Mouse (Mus musculus): Measurements from ENCODE around the gene Rnf8.

Rnf8 gene

GRCm38 (mm10) chr17:29669030-29669429 lies 54.4 kb downstream of the Rnf8 start:
- in situ Hi-C loops (cut with MboI; ENCODE audit: low pct_unique_long_range_greater_than_20kb in 1 of 2, low sequenced_read_pairs in 2 of 2, unreplicated experiment in 1 of 2): no loop called here

GRCm38 (mm10) chr17:29669936-29670335 lies 55.3 kb downstream of the Rnf8 start:
- in situ Hi-C loops (cut with MboI; ENCODE audit: low pct_unique_long_range_greater_than_20kb in 1 of 2, low sequenced_read_pairs in 2 of 2, unreplicated experiment in 1 of 2): no loop called here

GRCm38 (mm10) chr17:29671021-29671420 lies 56.4 kb downstream of the Rnf8 start:
- in situ Hi-C loops (cut with MboI; ENCODE audit: low pct_unique_long_range_greater_than_20kb in 1 of 2, low sequenced_read_pairs in 2 of 2, unreplicated experiment in 1 of 2): no loop called here

- in situ Hi-C loops (cut with MboI; ENCODE audit: low pct_unique_long_range_greater_than_20kb in 1 of 2, low sequenced_read_pairs in 2 of 2, unreplicated experiment in 1 of 2): no loop called here
Observed at GRCm38 (mm10) chr17:29673325-29673724, 58.7 kb downstream of the Rnf8 start.

- in situ Hi-C loops (cut with MboI; ENCODE audit: low pct_unique_long_range_greater_than_20kb in 1 of 2, low sequenced_read_pairs in 2 of 2, unreplicated experiment in 1 of 2): no loop called here
Observed at GRCm38 (mm10) chr17:29678526-29678925, 63.9 kb downstream of the Rnf8 start.

- in situ Hi-C loops (cut with MboI; ENCODE audit: low pct_unique_long_range_greater_than_20kb in 1 of 2, low sequenced_read_pairs in 2 of 2, unreplicated experiment in 1 of 2): no loop called here
Observed at GRCm38 (mm10) chr17:29679038-29679767, 64.6 kb downstream of the Rnf8 start.

GRCm38 (mm10) chr17:29680174-29680573 lies 65.6 kb downstream of the Rnf8 start:
- in situ Hi-C loops (cut with MboI; ENCODE audit: low pct_unique_long_range_greater_than_20kb in 1 of 2, low sequenced_read_pairs in 2 of 2, unreplicated experiment in 1 of 2): no loop called here

GRCm38 (mm10) chr17:29680921-29681320 lies 66.3 kb downstream of the Rnf8 start:
- in situ Hi-C loops (cut with MboI; ENCODE audit: low pct_unique_long_range_greater_than_20kb in 1 of 2, low sequenced_read_pairs in 2 of 2, unreplicated experiment in 1 of 2): no loop called here

GRCm38 (mm10) chr17:29681669-29682068 lies 67.1 kb downstream of the Rnf8 start:
- in situ Hi-C loops (cut with MboI; ENCODE audit: low pct_unique_long_range_greater_than_20kb in 1 of 2, low sequenced_read_pairs in 2 of 2, unreplicated experiment in 1 of 2): no loop called here

- in situ Hi-C loops (cut with MboI; ENCODE audit: low pct_unique_long_range_greater_than_20kb in 1 of 2, low sequenced_read_pairs in 2 of 2, unreplicated experiment in 1 of 2): no loop called here
Observed at GRCm38 (mm10) chr17:29682261-29682660, 67.7 kb downstream of the Rnf8 start.

GRCm38 (mm10) chr17:29683127-29683526 lies 68.5 kb downstream of the Rnf8 start:
- in situ Hi-C loops (cut with MboI; ENCODE audit: low pct_unique_long_range_greater_than_20kb in 1 of 2, low sequenced_read_pairs in 2 of 2, unreplicated experiment in 1 of 2): no loop called here

- in situ Hi-C loops (cut with MboI; ENCODE audit: low pct_unique_long_range_greater_than_20kb in 1 of 2, low sequenced_read_pairs in 2 of 2, unreplicated experiment in 1 of 2): no loop called here
Observed at GRCm38 (mm10) chr17:29684275-29684674, 69.7 kb downstream of the Rnf8 start.

GRCm38 (mm10) chr17:29686771-29687170 lies 72.2 kb downstream of the Rnf8 start:
- in situ Hi-C loops (cut with MboI; ENCODE audit: low pct_unique_long_range_greater_than_20kb in 1 of 2, low sequenced_read_pairs in 2 of 2, unreplicated experiment in 1 of 2): no loop called here

GRCm38 (mm10) chr17:29687373-29687772 lies 72.8 kb downstream of the Rnf8 start:
- in situ Hi-C loops (cut with MboI; ENCODE audit: low pct_unique_long_range_greater_than_20kb in 1 of 2, low sequenced_read_pairs in 2 of 2, unreplicated experiment in 1 of 2): no loop called here

- in situ Hi-C loops (cut with MboI; ENCODE audit: low pct_unique_long_range_greater_than_20kb in 1 of 2, low sequenced_read_pairs in 2 of 2, unreplicated experiment in 1 of 2): no loop called here
Observed at GRCm38 (mm10) chr17:29688610-29689009, 74.0 kb downstream of the Rnf8 start.

GRCm38 (mm10) chr17:29690257-29690656 lies 75.7 kb downstream of the Rnf8 start:
- in situ Hi-C loops (cut with MboI; ENCODE audit: low pct_unique_long_range_greater_than_20kb in 1 of 2, low sequenced_read_pairs in 2 of 2, unreplicated experiment in 1 of 2): no loop called here

- in situ Hi-C loops (cut with MboI; ENCODE audit: low pct_unique_long_range_greater_than_20kb in 1 of 2, low sequenced_read_pairs in 2 of 2, unreplicated experiment in 1 of 2): no loop called here
Observed at GRCm38 (mm10) chr17:29692827-29693226, 78.2 kb downstream of the Rnf8 start.

- in situ Hi-C loops (cut with MboI; ENCODE audit: low pct_unique_long_range_greater_than_20kb in 1 of 2, low sequenced_read_pairs in 2 of 2, unreplicated experiment in 1 of 2): no loop called here
Observed at GRCm38 (mm10) chr17:29693571-29693970, 79.0 kb downstream of the Rnf8 start.

- in situ Hi-C loops (cut with MboI; ENCODE audit: low pct_unique_long_range_greater_than_20kb in 1 of 2, low sequenced_read_pairs in 2 of 2, unreplicated experiment in 1 of 2): no loop called here
Observed at GRCm38 (mm10) chr17:29694516-29694915, 79.9 kb downstream of the Rnf8 start.
